In the genomic region with DNA sequence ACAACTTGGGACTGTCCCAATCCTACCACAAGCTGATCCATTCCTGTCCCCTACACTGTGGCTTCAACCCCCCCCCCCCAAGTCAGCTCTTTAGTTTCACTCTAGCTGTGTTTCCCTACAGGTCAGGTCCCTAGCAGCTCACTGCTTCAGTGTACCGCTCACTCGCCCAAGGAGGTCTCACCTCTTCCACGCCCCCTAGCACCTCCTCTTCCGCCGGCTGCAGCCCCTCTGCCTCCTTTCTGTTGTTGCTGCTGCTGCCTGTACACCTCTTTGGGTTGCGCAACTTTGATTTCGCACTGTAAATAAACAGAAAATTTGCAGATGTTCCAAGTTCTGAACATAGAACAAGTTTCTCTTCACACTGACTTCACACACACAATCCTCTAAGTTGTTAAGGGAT, we compare ENCODE assay signal across 8 mouse cellular contexts. TPM values are rescaled to one million over a fixed set of nuclear protein-coding genes. Genes with fewer than 3 reads are reported as not detected.
DNase-seq lines count a peak whose midpoint lies in the region; ATAC-seq and TF ChIP-seq lines count a peak whose summit lies in the region.

No protein-coding gene starts in this region.

- H3K9ac ChIP-seq in forebrain, embryonic 14.5 days (ENCODE audit: low read length) = peak overlapping the region; percentile 97
- H3K9ac ChIP-seq in liver, embryonic 14.5 days (replicated peaks) = peak overlapping the region; percentile 92; the same call in 1 of the 2 replicates

- peak overlapping the region; percentile 90 for H3K4me2 ChIP-seq in forebrain, embryonic 14.5 days (ENCODE audit: low read length)
- peak overlapping the region; percentile 95 for H3K4me2 ChIP-seq in liver, embryonic 14.5 days (ENCODE audit: low read depth)

- intact Hi-C loops in gastrocnemius, postnatal 14 days (cut with DNase I; ENCODE audit: low total_unique reads) = no loop called here

- WGBS in forebrain, embryonic 14.5 days = 14% methylated on average over 7 of the region's 7 CpGs
- WGBS in liver, embryonic 14.5 days (ENCODE audit: insufficient replicate concordance) = 40% methylated on average over 7 of the region's 7 CpGs
- 4% methylated on average over 7 of the region's 7 CpGs for WGBS in olfactory bulb, adult 2 months

- peaks cover 59% of the 10 kb centered on the region for H3K36me3 ChIP-seq in megakaryocyte, embryonic 14.5 days (replicated peaks; ENCODE audit: low read length)
- peaks cover 50% of the 10 kb centered on the region for H3K36me3 ChIP-seq in forebrain, embryonic 14.5 days (ENCODE audit: control insufficient read depth, insufficient read depth, low read length)
- peaks cover 49% of the 10 kb centered on the region for H3K36me3 ChIP-seq in liver, embryonic 14.5 days (replicated peaks; ENCODE audit: control insufficient read depth, insufficient read depth, low read depth)

- no peak for ATAC-seq in megakaryocyte, adult 5-6 weeks (ENCODE audit: poor library complexity, severe bottlenecking)
- no peak for ATAC-seq in forebrain, embryonic 14.5 days
- no peak for ATAC-seq in liver, embryonic 14.5 days (ENCODE audit: insufficient read depth)

- DNase-seq in forebrain, embryonic 14.5 days (ENCODE audit: low spot score) = no peak
- DNase-seq in liver, embryonic 14.5 days (ENCODE audit: low read depth in 3 of 3, low spot score in 3 of 3) = no peak
- no peak for DNase-seq in gastrocnemius, postnatal 14 days
- DNase-seq in cerebellum, postnatal 25 days = no peak
- DNase-seq in urinary bladder, postnatal 4 days (ENCODE audit: low spot score in 2 of 2) = no peak

- H3K27me3 ChIP-seq in megakaryocyte, embryonic 14.5 days (replicated peaks) = no peaks in the 10 kb centered on the region
- no peaks in the 10 kb centered on the region for H3K27me3 ChIP-seq in forebrain, embryonic 14.5 days (replicated peaks; ENCODE audit: control insufficient read depth, insufficient read depth, low read length)
- no peaks in the 10 kb centered on the region for H3K27me3 ChIP-seq in liver, embryonic 14.5 days (ENCODE audit: control insufficient read depth, insufficient read depth, low read length)

- peaks cover 44% of the 10 kb centered on the region for H3K4me1 ChIP-seq in megakaryocyte, embryonic 14.5 days
- peaks cover 14% of the 10 kb centered on the region for H3K4me1 ChIP-seq in forebrain, embryonic 14.5 days (ENCODE audit: control insufficient read depth, insufficient read depth, low read length)
- peaks cover 3 to 13% of the 10 kb centered on the region in 2 experiments for H3K4me1 ChIP-seq in liver, embryonic 14.5 days (replicated peaks; ENCODE audit: control insufficient read depth in 2 of 2, insufficient read depth in 2 of 2, low read length in 1 of 2)
- peaks cover 6% of the 10 kb centered on the region for H3K4me1 ChIP-seq in olfactory bulb, adult 2 months (ENCODE audit: control insufficient read depth, insufficient read depth, low read length)

- peak overlapping the region; percentile 87 for H3K4me3 ChIP-seq in megakaryocyte, embryonic 14.5 days (replicated peaks)
- H3K4me3 ChIP-seq in forebrain, embryonic 14.5 days (ENCODE audit: low read depth, low read length) = peak overlapping the region; percentile 75
- peak overlapping the region; percentile 2 to 95; a peak in 3 of 4 replicates for H3K4me3 ChIP-seq in liver, embryonic 14.5 days (ENCODE audit: insufficient read depth in 1 of 2, low read depth in 2 of 2, low read length in 2 of 2)
- H3K4me3 ChIP-seq in olfactory bulb, adult 2 months (ENCODE audit: insufficient read depth, low read depth, low read length) = peak overlapping the region; percentile 38

- no peaks in the 10 kb centered on the region for H3K9me3 ChIP-seq in megakaryocyte, embryonic 14.5 days
- H3K9me3 ChIP-seq in forebrain, embryonic 14.5 days (replicated peaks; ENCODE audit: control insufficient read depth, low read length) = no peaks in the 10 kb centered on the region
- H3K9me3 ChIP-seq in liver, embryonic 14.5 days (ENCODE audit: control insufficient read depth, low read length) = no peaks in the 10 kb centered on the region

- no peak for TF ChIP-seq EP300 in liver, embryonic 14.5 days (IDR thresholded peaks at IDR 0.05; ENCODE audit: low read depth)

- TF ChIP-seq POLR2A in olfactory bulb, adult 2 months (IDR thresholded peaks at IDR 0.05; ENCODE audit: insufficient read depth, low read depth, low read length) = no peak

- no peak overlapping the region for H3K27ac ChIP-seq in forebrain, embryonic 14.5 days (ENCODE audit: low read depth, low read length)
- no peak overlapping the region for H3K27ac ChIP-seq in liver, embryonic 14.5 days
- no peak overlapping the region for H3K27ac ChIP-seq in olfactory bulb, adult 2 months (ENCODE audit: insufficient read depth, low read depth, low read length)

- TF ChIP-seq CTCF in liver, embryonic 14.5 days (IDR thresholded peaks at IDR 0.05; ENCODE audit: low read depth) = no peak
- no peak for TF ChIP-seq CTCF in olfactory bulb, adult 2 months (IDR thresholded peaks at IDR 0.05; ENCODE audit: insufficient read depth, low read depth, low read length)

RNA-seq across cellular contexts. Expression of a gene that starts 2.8 kb away (rescaled TPM):
- polyA plus RNA-seq in megakaryocyte, embryonic 14.5 days (2012; ENCODE audit: insufficient read depth, low replicate concordance) = 52.5 and 67.8 TPM in 2 replicates
- total RNA-seq in megakaryocyte, adult 5-6 weeks (2015) = 196 and 214 TPM in 2 replicates
- 356 and 360 TPM in 2 replicates for total RNA-seq in megakaryocyte, adult 5-6 weeks (2017)
- polyA plus RNA-seq in forebrain, embryonic 14.5 days (2014; fragmentation: Nextera tagmentation; extraction: Ambion mirVana) = 244 and 250 TPM in 2 replicates
- 77.5 and 115 TPM in 2 replicates for polyA plus RNA-seq in liver, embryonic 14.5 days (2012; rRNA removed)
- polyA plus RNA-seq in liver, embryonic 14.5 days (2014; fragmentation: Nextera tagmentation; extraction: Ambion mirVana) = 49.2 and 57.2 TPM in 2 replicates
- 543 TPM in 1 of 2 replicates, not detected in the other for polyA plus RNA-seq in olfactory bulb, adult 2 months (2012; ENCODE audit: insufficient read depth, insufficient read length, low replicate concordance, missing spikeins)
- 10 to 100 TPM; 56.1 to 60.2 TPM for total RNA-seq in gastrocnemius, postnatal 14 days (2021)

RNA-seq across cellular contexts. Expression of a gene that starts 3.1 kb away (rescaled TPM):
- 17.0 and 25.2 TPM in 2 replicates for polyA plus RNA-seq in megakaryocyte, embryonic 14.5 days (2012; ENCODE audit: insufficient read depth, low replicate concordance)
- total RNA-seq in megakaryocyte, adult 5-6 weeks (2015) = 32.5 and 35.1 TPM in 2 replicates
- 35.4 and 36.5 TPM in 2 replicates for total RNA-seq in megakaryocyte, adult 5-6 weeks (2017)
- polyA plus RNA-seq in forebrain, embryonic 14.5 days (2014; fragmentation: Nextera tagmentation; extraction: Ambion mirVana) = 53.2 and 60.2 TPM in 2 replicates
- polyA plus RNA-seq in liver, embryonic 14.5 days (2012; rRNA removed) = 9.5 and 14.3 TPM in 2 replicates
- polyA plus RNA-seq in liver, embryonic 14.5 days (2014; fragmentation: Nextera tagmentation; extraction: Ambion mirVana) = 14.7 and 15.1 TPM in 2 replicates
- not detected in 2 replicates for polyA plus RNA-seq in olfactory bulb, adult 2 months (2012; ENCODE audit: insufficient read depth, insufficient read length, low replicate concordance, missing spikeins)
- 1 to 10 TPM; 6.2 to 6.9 TPM for total RNA-seq in gastrocnemius, postnatal 14 days (2021)

RNA-seq across cellular contexts. Expression of a gene that starts 57.8 kb away (rescaled TPM):
- polyA plus RNA-seq in megakaryocyte, embryonic 14.5 days (2012; ENCODE audit: insufficient read depth, low replicate concordance) = 2.5 TPM in 1 of 2 replicates, not detected in the other
- 0.51 and 2.3 TPM in 2 replicates for total RNA-seq in megakaryocyte, adult 5-6 weeks (2015)
- total RNA-seq in megakaryocyte, adult 5-6 weeks (2017) = 0.44 and 1.7 TPM in 2 replicates
- polyA plus RNA-seq in forebrain, embryonic 14.5 days (2014; fragmentation: Nextera tagmentation; extraction: Ambion mirVana) = 3.5 and 5.0 TPM in 2 replicates
- polyA plus RNA-seq in liver, embryonic 14.5 days (2012; rRNA removed) = 1.5 and 2.3 TPM in 2 replicates
- 0.25 and 0.47 TPM in 2 replicates for polyA plus RNA-seq in liver, embryonic 14.5 days (2014; fragmentation: Nextera tagmentation; extraction: Ambion mirVana)
- polyA plus RNA-seq in olfactory bulb, adult 2 months (2012; ENCODE audit: insufficient read depth, insufficient read length, low replicate concordance, missing spikeins) = not detected in 2 replicates
- under 1 TPM; 0.55 to 0.64 TPM for total RNA-seq in gastrocnemius, postnatal 14 days (2021)

RNA-seq across cellular contexts. Expression of a gene that starts 57.9 kb away (rescaled TPM):
- polyA plus RNA-seq in megakaryocyte, embryonic 14.5 days (2012; ENCODE audit: insufficient read depth, low replicate concordance) = 145 and 260 TPM in 2 replicates
- total RNA-seq in megakaryocyte, adult 5-6 weeks (2015) = 268 and 281 TPM in 2 replicates
- total RNA-seq in megakaryocyte, adult 5-6 weeks (2017) = 99.0 and 176 TPM in 2 replicates
- 153 TPM in 2 replicates for polyA plus RNA-seq in forebrain, embryonic 14.5 days (2014; fragmentation: Nextera tagmentation; extraction: Ambion mirVana)
- 68.1 and 157 TPM in 2 replicates for polyA plus RNA-seq in liver, embryonic 14.5 days (2012; rRNA removed)
- 62.4 and 64.4 TPM in 2 replicates for polyA plus RNA-seq in liver, embryonic 14.5 days (2014; fragmentation: Nextera tagmentation; extraction: Ambion mirVana)
- 775 TPM in 1 of 2 replicates, not detected in the other for polyA plus RNA-seq in olfactory bulb, adult 2 months (2012; ENCODE audit: insufficient read depth, insufficient read length, low replicate concordance, missing spikeins)
- 10 to 100 TPM; 74.9 to 93.6 TPM for total RNA-seq in gastrocnemius, postnatal 14 days (2021)
